23 mouse cellular contexts compared by ENCODE assay signal in genomic region chr13:33561625-33562024, GRCm38 (mm10).
A peak's percentile ranks its signal among the peaks of the same experiment; 100 is the strongest.
DNase-seq lines count a peak whose midpoint lies in the region; TF ChIP-seq lines count a peak whose summit lies in the region.
"Had no signal": no experiment of that assay in that cellular context is flagged by ENCODE, and none has a peak within 500 bp of the region (broad histone marks: within the 10 kb centered on the region; RNA-seq: fewer than 3 reads in every experiment).

No protein-coding gene starts in this region.

- DNase-seq in heart, adult 2 months: no peak
- no peak for DNase-seq in heart, adult 18-20 months
- DNase-seq in 3T3-L1 (ENCODE audit: low read depth, low spot score) (peak; percentile 70), ES-CJ7 (ENCODE audit: low read depth, low spot score) (peak; percentile 58)
- no peak for DNase-seq in urinary bladder, postnatal 14 days (ENCODE audit: low spot score)
- no peak for DNase-seq in cerebellum, postnatal 10 days
- DNase-seq in layer of hippocampus, postnatal 14 days (ENCODE audit: low spot score in 2 of 2): no peak
- DNase-seq: cerebellum, adult 11-12 months; gastrocnemius, postnatal 14 days; heart, postnatal 14 days; kidney, postnatal 25 days; lung, postnatal 4 days; right cerebral cortex, postnatal 25 days; thymus, postnatal 4 days had no signal

- intact Hi-C loops in heart, adult 2 months (cut with DNase I): no loop called here

- no peaks in the 10 kb centered on the region for H3K36me3 ChIP-seq in heart, adult 2 months (ENCODE audit: control insufficient read depth, insufficient read depth, low read length)
- H3K36me3 ChIP-seq: embryonic facial prominence, embryonic 13.5 days; forebrain, embryonic 12.5 days; hindbrain, embryonic 13.5 days; intestine, embryonic 15.5 days; limb, embryonic 13.5 days; liver, embryonic 15.5 days; midbrain, embryonic 10.5 days; neural tube, embryonic 13.5 days had no signal

- H3K4me1 ChIP-seq in heart, adult 2 months (ENCODE audit: control insufficient read depth, insufficient read depth, low read length): no peaks in the 10 kb centered on the region
- peaks cover 12% of the 10 kb centered on the region for H3K4me1 ChIP-seq in bone marrow macrophage, adult 2 months (ENCODE audit: control insufficient read depth, insufficient read depth, low read length)
- H3K4me1 ChIP-seq: embryonic facial prominence, embryonic 13.5 days; forebrain, embryonic 12.5 days; hindbrain, embryonic 13.5 days; intestine, embryonic 15.5 days; limb, embryonic 13.5 days; liver, embryonic 15.5 days; midbrain, embryonic 10.5 days; neural tube, embryonic 13.5 days had no signal

- WGBS in heart, adult 2 months: 61% methylated on average over 3 of the region's 3 CpGs

- no peak overlapping the region for H3K4me3 ChIP-seq in heart, adult 2 months
- no peak overlapping the region for H3K4me3 ChIP-seq in bone marrow macrophage, adult 2 months (ENCODE audit: insufficient read depth, low read length)
- H3K4me3 ChIP-seq: embryonic facial prominence, embryonic 13.5 days; forebrain, embryonic 12.5 days; hindbrain, embryonic 13.5 days; intestine, embryonic 15.5 days; limb, embryonic 13.5 days; liver, embryonic 15.5 days; midbrain, embryonic 10.5 days; neural tube, embryonic 13.5 days had no signal

- no peak overlapping the region for H3K27ac ChIP-seq in heart, adult 2 months
- H3K27ac ChIP-seq in bone marrow macrophage, adult 2 months (ENCODE audit: insufficient read depth, low read depth, low read length): peak overlapping the region; percentile 43; the same call in 1 of the 2 replicates
- H3K27ac ChIP-seq: embryonic facial prominence, embryonic 13.5 days; forebrain, embryonic 12.5 days; hindbrain, embryonic 13.5 days; intestine, embryonic 15.5 days; limb, embryonic 13.5 days; liver, embryonic 15.5 days; midbrain, embryonic 10.5 days; neural tube, embryonic 13.5 days had no signal

- no peaks in the 10 kb centered on the region for H3K27me3 ChIP-seq in heart, adult 2 months (ENCODE audit: control insufficient read depth, insufficient read depth, low read length)
- H3K27me3 ChIP-seq: embryonic facial prominence, embryonic 13.5 days; forebrain, embryonic 12.5 days; hindbrain, embryonic 13.5 days; intestine, embryonic 15.5 days; limb, embryonic 13.5 days; liver, embryonic 15.5 days; neural tube, embryonic 13.5 days had no signal

- TF ChIP-seq CTCF in heart, adult 2 months (IDR thresholded peaks at IDR 0.05): 0 out of 2 replicates have a peak, but pooled peaks have one; percentile 10
- TF ChIP-seq CTCF in bone marrow macrophage, adult 2 months (IDR thresholded peaks at IDR 0.05; ENCODE audit: low read depth, low read length): no peak

- no peak for TF ChIP-seq POLR2A in heart, adult 2 months (IDR thresholded peaks at IDR 0.05; ENCODE audit: insufficient read depth, low read depth, low read length)
- no peak for TF ChIP-seq POLR2A in bone marrow macrophage, adult 2 months (IDR thresholded peaks at IDR 0.05; ENCODE audit: borderline replicate concordance, low read depth, low read length)

- no peak for TF ChIP-seq EP300 in heart, adult 2 months (IDR thresholded peaks at IDR 0.05; ENCODE audit: insufficient read depth, low read depth, low read length)

- H3K79me2 ChIP-seq in heart, adult 2 months (replicated peaks; ENCODE audit: control insufficient read depth, insufficient read depth, low read length): no peaks in the 10 kb centered on the region

- no peak overlapping the region for H3K9ac ChIP-seq in heart, adult 2 months (ENCODE audit: low read depth, low read length)
- H3K9ac ChIP-seq: embryonic facial prominence, embryonic 13.5 days; forebrain, embryonic 12.5 days; hindbrain, embryonic 13.5 days; intestine, embryonic 15.5 days; limb, embryonic 13.5 days; liver, embryonic 15.5 days; neural tube, embryonic 13.5 days had no signal

Comparison
In these comparisons a context has a peak if more than half of its experiments do, and no peak if none do; other contexts are left out.
1. DNase-seq: peak in 3T3-L1 (single experiment) and ES-CJ7 (single experiment); none in heart, adult 2 months (0 of 2), heart, adult 18-20 months (0 of 2), urinary bladder, postnatal 14 days (single experiment), cerebellum, postnatal 10 days (0 of 2) and layer of hippocampus, postnatal 14 days (0 of 2).